Mouse (Mus musculus): Measurements from ENCODE around the gene Camk1. TPM values are rescaled to one million over a fixed set of nuclear protein-coding genes. Genes with fewer than 3 reads are reported as not detected.

Gene Camk1
- total and polyA plus RNA-seq, 3 experiments = 0.20 to 5.3 (median 1.4) TPM

DNA sequence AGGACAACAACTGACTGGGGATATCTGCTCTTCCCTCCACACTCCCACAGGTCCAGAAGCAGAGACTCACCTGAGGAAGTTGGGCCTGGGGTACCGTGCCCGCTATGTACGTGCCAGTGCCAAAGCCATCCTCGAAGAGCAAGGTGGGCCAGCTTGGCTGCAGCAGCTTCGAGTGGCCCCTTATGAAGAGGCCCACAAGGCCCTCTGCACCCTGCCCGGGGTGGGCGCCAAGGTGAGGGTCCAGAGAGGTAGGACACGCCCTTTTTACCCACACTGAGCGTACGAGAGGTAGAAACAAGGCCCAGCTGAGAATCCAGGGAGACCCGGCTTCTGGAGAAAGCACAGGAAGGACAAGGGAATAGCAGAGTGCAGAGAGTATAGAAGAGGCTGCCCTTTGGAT lies 12.1 kb downstream of the Camk1 start:
- no peak overlapping the region for H3K4me2 ChIP-seq (ENCODE audit: insufficient read depth, low read depth, poor library complexity, severe bottlenecking)
- TF ChIP-seq E2F4 (IDR thresholded peaks at IDR 0.05; ENCODE audit: insufficient replicate concordance, low read depth, low read length) (no peak), JUN (IDR thresholded peaks at IDR 0.05; ENCODE audit: insufficient read depth, low read depth, low read length) (no peak), ELF1 (IDR thresholded peaks at IDR 0.05; ENCODE audit: low read depth, low read length) (no peak), ZKSCAN1 (IDR thresholded peaks at IDR 0.05; ENCODE audit: borderline replicate concordance, low read depth, low read length) (no peak), ETS1 (conservative IDR thresholded peaks at IDR 0.05; ENCODE audit: low read depth, low read length) (no peak), CHD1 (IDR thresholded peaks at IDR 0.05; ENCODE audit: low read depth, low read length) (no peak), PAX5 (IDR thresholded peaks at IDR 0.05; ENCODE audit: low read length) (no peak), POLR2AphosphoS2 (IDR thresholded peaks at IDR 0.05; ENCODE audit: low read depth, low read length) (no peak), MXI1 (IDR thresholded peaks at IDR 0.05; ENCODE audit: low read depth, low read length) (no peak), JUND (conservative IDR thresholded peaks at IDR 0.05; ENCODE audit: low read depth, low read length) (no peak), RCOR1 (conservative IDR thresholded peaks at IDR 0.05; ENCODE audit: low read depth, low read length) (no peak), ZMIZ1 (IDR thresholded peaks at IDR 0.05; ENCODE audit: low read depth, low read length) (no peak), CHD2 (IDR thresholded peaks at IDR 0.05; ENCODE audit: low read length) (no peak), RAD21 (IDR thresholded peaks at IDR 0.05; ENCODE audit: low read depth, low read length) (no peak)
- H3K9ac ChIP-seq (ENCODE audit: insufficient read depth, low read depth) = no peak overlapping the region
- peaks cover 9 to 33% of the 10 kb centered on the region in 2 experiments; a peak in 3 of 4 replicates for H3K4me1 ChIP-seq (ENCODE audit: control insufficient read depth in 1 of 2, insufficient read depth in 2 of 2)
- no peak overlapping the region for H3K27ac ChIP-seq (ENCODE audit: insufficient read depth, low read depth)
- in situ Hi-C loops (cut with MboI; ENCODE audit: low pct_ligation_motif_present, low pct_unique_long_range_greater_than_20kb, low sequenced_read_pairs) = no loop called here
- no peaks in the 10 kb centered on the region for H3K27me3 ChIP-seq (replicated peaks)
- H3K9me3 ChIP-seq (replicated peaks; ENCODE audit: low read length) = no peaks in the 10 kb centered on the region
- H3K79me2 ChIP-seq (replicated peaks; ENCODE audit: control insufficient read depth, extremely low read depth, insufficient read depth, poor library complexity, severe bottlenecking) = no peaks in the 10 kb centered on the region
- no peak for DNase-seq (ENCODE audit: extremely low read depth)
- peaks cover 57 to 68% of the 10 kb centered on the region in 2 experiments for H3K36me3 ChIP-seq (replicated peaks in 1 of 2; ENCODE audit: control insufficient read depth in 1 of 2, insufficient read depth in 1 of 2, low read length in 1 of 2)
- no peak overlapping the region for H3K4me3 ChIP-seq (replicated peaks in 1 of 3; ENCODE audit: low read depth in 2 of 3, low read length in 2 of 3, poor library complexity in 1 of 3)
- dilution Hi-C loops (cut with MboI; ENCODE audit: extremely low pct_ligation_motif_present, extremely low pct_unique_long_range_greater_than_20kb, low sequenced_read_pairs) = no loop called here

DNA sequence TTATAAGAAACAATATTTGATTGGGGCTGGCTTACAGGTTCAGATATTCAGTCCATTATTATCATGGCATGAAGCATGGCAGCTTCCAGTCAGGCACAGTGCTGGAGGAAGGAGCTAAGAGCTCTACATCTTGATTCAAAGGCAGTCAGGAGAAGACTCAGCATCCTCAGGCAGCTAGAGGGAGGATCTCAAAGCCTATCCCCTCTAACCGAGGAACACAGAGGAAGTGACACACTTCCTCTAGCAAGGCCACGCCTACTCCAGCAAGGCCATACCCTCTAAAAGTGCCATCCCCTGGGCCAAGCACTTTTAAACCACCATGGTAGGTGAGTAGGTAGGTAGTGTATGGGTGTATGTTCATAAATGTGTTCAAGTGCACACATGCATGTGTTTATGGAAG lies 13.2 kb downstream of the Camk1 start:
- in situ Hi-C loops (cut with MboI; ENCODE audit: low pct_ligation_motif_present, low pct_unique_long_range_greater_than_20kb, low sequenced_read_pairs) (no loop called here), dilution Hi-C loops (cut with MboI; ENCODE audit: extremely low pct_ligation_motif_present, extremely low pct_unique_long_range_greater_than_20kb, low sequenced_read_pairs) (no loop called here)
- no peaks in the 10 kb centered on the region for H3K9me3 ChIP-seq (replicated peaks; ENCODE audit: low read length)
- H3K9ac ChIP-seq (ENCODE audit: insufficient read depth, low read depth) = no peak overlapping the region
- no peaks in the 10 kb centered on the region for H3K79me2 ChIP-seq (replicated peaks; ENCODE audit: control insufficient read depth, extremely low read depth, insufficient read depth, poor library complexity, severe bottlenecking)
- H3K4me2 ChIP-seq (ENCODE audit: insufficient read depth, low read depth, poor library complexity, severe bottlenecking) = peak overlapping the region; percentile 55
- peak; percentile 78 for DNase-seq (ENCODE audit: extremely low read depth)
- H3K36me3 ChIP-seq (replicated peaks in 1 of 2; ENCODE audit: control insufficient read depth in 1 of 2, insufficient read depth in 1 of 2, low read length in 1 of 2) = peaks cover 54 to 60% of the 10 kb centered on the region in 2 experiments
- H3K4me1 ChIP-seq (ENCODE audit: control insufficient read depth in 1 of 2, insufficient read depth in 2 of 2) = peaks cover 10 to 35% of the 10 kb centered on the region in 2 experiments
- peak overlapping the region; percentile 8 to 39 (median 24) for H3K4me3 ChIP-seq (replicated peaks in 1 of 3; ENCODE audit: low read depth in 2 of 3, low read length in 2 of 3, poor library complexity in 1 of 3)
- no peaks in the 10 kb centered on the region for H3K27me3 ChIP-seq (replicated peaks)
- no peak overlapping the region for H3K27ac ChIP-seq (ENCODE audit: insufficient read depth, low read depth)
- TF ChIP-seq ELF1 (IDR thresholded peaks at IDR 0.05; ENCODE audit: low read depth, low read length) (peak; percentile 48), SIN3A (IDR thresholded peaks at IDR 0.05; ENCODE audit: low read length) (0 out of 2 replicates have a peak, but pooled peaks have one; percentile 38), ETS1 (conservative IDR thresholded peaks at IDR 0.05; ENCODE audit: low read depth, low read length) (no peak), RAD21 (IDR thresholded peaks at IDR 0.05; ENCODE audit: low read depth, low read length) (no peak), MAZ (IDR thresholded peaks at IDR 0.05; ENCODE audit: low read depth, low read length) (no peak), TCF12 (IDR thresholded peaks at IDR 0.05; ENCODE audit: low read depth, low read length) (no peak), EP300 (IDR thresholded peaks at IDR 0.05; ENCODE audit: low read length) (no peak), NRF1 (IDR thresholded peaks at IDR 0.05; ENCODE audit: low read depth, low read length) (no peak), CHD1 (IDR thresholded peaks at IDR 0.05; ENCODE audit: low read depth, low read length) (no peak), MXI1 (IDR thresholded peaks at IDR 0.05; ENCODE audit: low read depth, low read length) (no peak), RCOR1 (conservative IDR thresholded peaks at IDR 0.05; ENCODE audit: low read depth, low read length) (no peak), KAT2A (IDR thresholded peaks at IDR 0.05; ENCODE audit: insufficient replicate concordance, low read length) (no peak), BHLHE40 (IDR thresholded peaks at IDR 0.05; ENCODE audit: low read depth, low read length) (no peak), PAX5 (IDR thresholded peaks at IDR 0.05; ENCODE audit: low read length) (no peak), MEF2A (IDR thresholded peaks at IDR 0.05; ENCODE audit: borderline replicate concordance, low read depth, low read length) (no peak), ZKSCAN1 (IDR thresholded peaks at IDR 0.05; ENCODE audit: borderline replicate concordance, low read depth, low read length) (no peak), ZC3H11A (IDR thresholded peaks at IDR 0.05; ENCODE audit: low read depth, low read length) (no peak), POLR2A (IDR thresholded peaks at IDR 0.05; ENCODE audit: low read depth, low read length) (peak; percentile 65), MAX (IDR thresholded peaks at IDR 0.05; ENCODE audit: low read length) (no peak), USF1 (IDR thresholded peaks at IDR 0.05; ENCODE audit: low read depth, low read length) (no peak), NELFE (IDR thresholded peaks at IDR 0.05; ENCODE audit: low read depth, low read length) (no peak), USF2 (conservative IDR thresholded peaks at IDR 0.05; ENCODE audit: low read depth, low read length) (no peak), POLR2AphosphoS2 (IDR thresholded peaks at IDR 0.05; ENCODE audit: low read depth, low read length) (no peak), E2F4 (IDR thresholded peaks at IDR 0.05; ENCODE audit: insufficient replicate concordance, low read depth, low read length) (no peak), JUN (IDR thresholded peaks at IDR 0.05; ENCODE audit: insufficient read depth, low read depth, low read length) (no peak), ZNF384 (IDR thresholded peaks at IDR 0.05; ENCODE audit: low read depth, low read length) (no peak), JUND (conservative IDR thresholded peaks at IDR 0.05; ENCODE audit: low read depth, low read length) (no peak), MYC (IDR thresholded peaks at IDR 0.05; ENCODE audit: low read depth, low read length) (no peak), ZMIZ1 (IDR thresholded peaks at IDR 0.05; ENCODE audit: low read depth, low read length) (peak; percentile 48; the same call in 1 of the 2 replicates)
